Mouse (Mus musculus) lung, embryonic 14.5 days (tissue): ENCODE data around the gene Gaa. TPM values are rescaled to one million over a fixed set of nuclear protein-coding genes. Genes with fewer than 3 reads are reported as not detected.
A peak's percentile ranks its signal among the peaks of the same experiment; 100 is the strongest.

Source experiments
- ATAC-seq: fragments of 200-750 bp; cut with Nextera tagmentation; 2 replicates; pipeline ENCODE4 v1.8.0; 2017; ENCODE audit warnings: mild to moderate bottlenecking, moderate TSS enrichment, moderate library complexity; ENCODE audit not compliant: insufficient read depth
- DNase-seq: peaks from one replicate; pipeline ENCODE4 v3.0.0-alpha.2; 2015
- H3K27ac ChIP-seq: fragments of 300-500 bp; sonication (generic); 2 replicates; pipeline ENCODE4 v1.5.1; 2014; ENCODE audit warnings: low read depth, mild to moderate bottlenecking, moderate library complexity
- H3K27me3 ChIP-seq: fragments of 300-500 bp; sonication (generic); 2 replicates; pipeline ENCODE4 v1.6.1; 2014; ENCODE audit warnings: low read length, control low read depth; ENCODE audit not compliant: insufficient read depth
- H3K36me3 ChIP-seq: fragments of 300-500 bp; sonication (generic); 2 replicates; pipeline ENCODE4 v1.6.1; 2014; ENCODE audit warnings: control low read depth; ENCODE audit not compliant: insufficient read depth
- H3K4me1 ChIP-seq: fragments of 300-500 bp; sonication (generic); 2 replicates; pipeline ENCODE4 v1.6.1; 2014; ENCODE audit warnings: antibody characterized with exemption, control low read depth; ENCODE audit not compliant: insufficient read depth
- H3K4me2 ChIP-seq: fragments of 300-500 bp; sonication (generic); 2 replicates; pipeline ENCODE4 v1.6.1; 2014; ENCODE audit warnings: mild to moderate bottlenecking
- H3K4me3 ChIP-seq: fragments of 300-500 bp; sonication (generic); 2 replicates; pipeline ENCODE4 v1.5.1; 2014; ENCODE audit warnings: low read depth, low read length
- H3K9ac ChIP-seq: fragments of 300-500 bp; sonication (generic); 2 replicates; pipeline ENCODE4 v1.6.1; 2014
- H3K9me3 ChIP-seq: fragments of 300-500 bp; sonication (generic); 2 replicates; pipeline ENCODE4 v1.6.1; 2016; ENCODE audit warnings: low read depth, low read length, control low read depth
- CTCF ChIP-seq: IDR thresholded peaks from 2 replicates; pipeline ENCODE4 v1.5.1; 2016; ENCODE audit warnings: antibody characterized with exemption, low read depth
- WGBS: fragments of 180-500 bp; shearing (Covaris S2); extraction: QIAGEN DNeasy Blood & Tissue Kit; methylation state at CpG from one replicate; pipeline ENCODE4 v1.1.7; 2014; 5-methylcytosine and 5-hydroxymethylcytosine counted together
- polyA plus RNA-seq: library from polyadenylated mRNA; unstranded; fragments of >200 nt; fragmentation: Nextera tagmentation; extraction: Ambion mirVana; gene quantifications from 2 replicates; pipeline ENCODE4 v1.2.1, GENCODE M21; 2014

The Gaa gene
- polyA plus RNA-seq, 1 experiment from 2014 or later: 58.8 TPM

GRCm38 (mm10) chr11:119227591-119227990 is 40.1 kb upstream of the Gaa start:
- DNase-seq (no peak), ATAC-seq (no peak)
- peak overlapping the region; percentile 80 for H3K9ac ChIP-seq
- H3K4me1 ChIP-seq: peaks cover 34% of the 10 kb centered on the region
- 0 out of 2 replicates have a peak overlapping the region, but pooled peaks have one; percentile 46 for H3K27ac ChIP-seq
- H3K27me3 ChIP-seq: no peaks in the 10 kb centered on the region
- peak overlapping the region; percentile 78 for H3K4me3 ChIP-seq
- H3K36me3 ChIP-seq: no peaks in the 10 kb centered on the region
- H3K4me2 ChIP-seq: peak overlapping the region; percentile 100
- WGBS: under 1% methylated on average over 12 of the region's 12 CpGs
- H3K9me3 ChIP-seq: no peaks in the 10 kb centered on the region
- TF ChIP-seq CTCF: no peak

DNA sequence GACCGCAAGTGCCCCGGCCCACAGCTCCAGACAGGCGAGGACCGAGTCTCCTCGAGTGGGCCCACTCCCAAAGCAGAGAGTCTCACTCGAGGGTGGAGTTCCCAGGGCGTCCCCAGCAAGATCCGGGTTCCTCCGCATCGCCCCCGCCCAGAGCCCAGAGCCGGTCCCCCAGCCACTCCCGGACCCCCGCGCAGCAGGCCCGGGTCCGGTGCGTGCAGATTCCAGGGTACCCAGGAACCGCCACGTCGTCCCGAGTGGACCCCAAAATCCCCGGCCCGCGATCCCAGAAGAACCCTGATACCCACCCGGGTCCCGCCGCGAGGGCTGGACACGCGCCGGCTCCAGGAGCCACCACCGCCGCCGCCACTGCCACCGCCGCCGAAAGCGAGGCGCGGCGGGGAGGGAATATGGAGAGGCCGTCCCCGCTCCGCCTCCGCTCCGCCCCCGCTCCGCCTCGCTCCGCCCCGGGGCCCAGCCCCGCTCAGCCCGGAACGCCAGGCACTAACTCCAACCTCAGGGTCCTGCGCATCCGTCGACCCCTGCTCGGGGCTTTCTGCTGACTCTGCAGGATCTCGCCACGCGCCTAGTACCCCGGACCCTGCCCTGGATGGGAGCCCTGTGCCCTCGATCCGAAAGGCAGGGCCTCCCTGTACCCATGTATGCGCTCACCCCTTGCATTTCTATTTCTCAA is 39.5 kb upstream of the Gaa start, which contains the start of the genes Tbc1d16 and Ccdc40:
Tbc1d16 (minus strand) TSS at position 409 of the 691 bp plus-strand sequence.
Ccdc40 (plus strand) TSS at position 482 of the 691 bp plus-strand sequence.
- ATAC-seq: peak; percentile 87

DNA sequence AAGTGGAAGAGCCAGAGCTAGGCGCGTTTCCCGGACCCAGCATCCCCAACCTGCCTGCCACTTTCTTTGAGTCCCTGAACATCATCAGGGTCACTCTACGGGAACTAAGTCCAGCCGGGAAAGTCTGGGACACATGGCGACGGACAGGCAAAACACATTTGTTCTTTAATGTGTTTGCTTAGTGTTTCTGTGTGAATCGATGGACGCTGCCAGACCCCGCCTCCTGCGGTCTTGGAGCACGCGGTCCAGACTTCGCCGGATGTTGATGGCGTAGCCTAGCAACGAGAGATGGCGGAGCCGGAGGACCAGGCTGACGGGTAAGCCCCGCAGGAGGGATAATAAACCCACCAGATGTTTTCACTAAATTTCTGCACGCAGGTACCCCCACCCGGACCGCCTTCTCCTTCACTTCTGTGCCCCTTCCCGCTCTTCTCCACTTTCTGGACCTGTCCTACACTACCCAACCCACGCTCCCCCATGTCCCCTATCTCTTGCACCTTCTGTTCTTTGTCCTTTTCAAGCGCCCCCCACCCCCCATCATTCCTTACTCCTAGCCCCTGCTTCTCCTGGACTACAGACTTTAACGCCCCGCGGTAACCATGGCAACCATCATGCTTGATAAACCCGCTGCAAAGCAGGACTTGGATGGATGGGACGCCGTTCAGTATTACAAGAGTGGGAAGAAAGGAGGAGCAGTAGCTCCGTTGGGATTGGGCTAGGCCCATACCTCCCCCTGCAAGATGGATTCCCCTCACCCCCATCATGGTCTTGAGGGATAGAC is 38.7 kb upstream of the Gaa start:
- Histone ChIP-seq H3K27ac (peak overlapping the region; percentile 46; the same call in 1 of the 2 replicates), H3K9me3 (no peaks in the 10 kb centered on the region), H3K9ac (peak overlapping the region; percentile 80), H3K27me3 (no peaks in the 10 kb centered on the region), H3K4me2 (peak overlapping the region; percentile 100), H3K4me1 (peaks cover 22% of the 10 kb centered on the region), H3K36me3 (no peaks in the 10 kb centered on the region), H3K4me3 (peak overlapping the region; percentile 78)
- peak; percentile 92 for DNase-seq
- 1% methylated on average over 34 of the region's 34 CpGs for WGBS
- TF ChIP-seq CTCF: no peak
- peak; percentile 82 for ATAC-seq

More for the DNA sequence above, 39.5 kb upstream of the Gaa start, which contains the start of the genes Tbc1d16 and Ccdc40:
- peak within 1 kb of the TSS; percentile 100 for H3K4me2 ChIP-seq
- peak within 1 kb of the TSS; percentile 78 for H3K4me3 ChIP-seq
- no peaks in the 10 kb centered on the region for H3K36me3 ChIP-seq
- TF ChIP-seq CTCF: no peak
- peaks cover 28% of the 10 kb centered on the region for H3K4me1 ChIP-seq
- H3K9ac ChIP-seq: peak within 1 kb of the TSS; percentile 80
- WGBS: under 1% methylated on average over 62 of the region's 66 CpGs
- H3K27ac ChIP-seq: peak within 1 kb of the TSS; percentile 46; the same call in 1 of the 2 replicates
- H3K9me3 ChIP-seq: no peaks in the 10 kb centered on the region
- peak; percentile 89 for DNase-seq
- no peaks in the 10 kb centered on the region for H3K27me3 ChIP-seq

DNA sequence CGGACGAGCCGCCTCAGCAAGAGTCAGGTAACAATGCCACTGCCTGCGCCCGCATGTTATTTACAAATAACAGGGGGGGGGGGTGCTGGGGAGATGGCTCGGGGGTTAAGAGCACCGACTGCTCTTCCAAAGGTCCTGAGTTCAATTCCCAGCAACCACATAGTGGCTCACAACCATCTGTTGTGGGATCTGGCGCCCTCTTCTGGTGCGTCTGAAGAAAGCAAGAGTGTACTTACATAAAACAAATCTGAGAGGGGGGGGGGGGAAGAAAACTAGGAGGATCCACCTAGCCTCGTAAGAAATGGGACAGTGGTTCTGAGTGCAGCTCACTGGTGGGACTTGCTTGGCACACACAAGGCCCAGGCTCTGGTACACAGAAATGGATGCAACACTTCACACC is 32.9 kb upstream of the Gaa start:
- no peaks in the 10 kb centered on the region for H3K4me1 ChIP-seq
- no peak overlapping the region for H3K9ac ChIP-seq
- no peak overlapping the region for H3K4me3 ChIP-seq

DNA sequence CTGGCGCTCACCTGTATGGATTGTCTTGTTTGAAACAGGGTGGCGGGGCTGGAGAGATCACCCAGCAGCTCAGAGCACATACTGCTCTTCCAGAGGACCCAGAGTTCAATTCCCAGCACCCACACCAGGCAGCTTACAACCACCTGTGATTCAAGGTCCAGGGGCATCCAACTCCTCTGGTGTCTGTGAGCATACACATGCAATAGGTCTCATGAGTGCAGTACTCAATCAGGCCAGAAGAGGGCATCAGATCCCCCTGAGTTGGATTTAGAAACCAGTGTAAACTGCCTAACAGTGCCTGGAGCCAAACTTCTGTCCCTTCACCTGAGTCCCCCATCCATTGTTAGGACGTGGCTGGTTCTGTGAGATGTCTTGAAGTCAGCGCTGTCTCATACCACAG is 32.1 kb upstream of the Gaa start:
- TF ChIP-seq CTCF: peak; percentile 78
- H3K27ac ChIP-seq: no peak overlapping the region
- no peak overlapping the region for H3K4me2 ChIP-seq
- DNase-seq (peak; percentile 80), ATAC-seq (no peak)
- no peak overlapping the region for H3K9ac ChIP-seq
- no peaks in the 10 kb centered on the region for H3K27me3 ChIP-seq
- 79% methylated on average over 4 of the region's 4 CpGs for WGBS
- H3K9me3 ChIP-seq: no peaks in the 10 kb centered on the region
- H3K4me3 ChIP-seq: no peak overlapping the region
- H3K36me3 ChIP-seq: no peaks in the 10 kb centered on the region
- no peaks in the 10 kb centered on the region for H3K4me1 ChIP-seq

More for the DNA sequence above, 32.9 kb upstream of the Gaa start:
- Histone ChIP-seq H3K27ac (no peak overlapping the region), H3K9me3 (no peaks in the 10 kb centered on the region), H3K36me3 (no peaks in the 10 kb centered on the region), H3K4me2 (no peak overlapping the region), H3K27me3 (no peaks in the 10 kb centered on the region)
- ATAC-seq (no peak), DNase-seq (no peak)
- WGBS: 90% methylated on average over 10 of the region's 10 CpGs
- 0 out of 2 replicates have a peak, but pooled peaks have one; percentile 8 for TF ChIP-seq CTCF

- no peak overlapping the region for H3K27ac ChIP-seq
- no peaks in the 10 kb centered on the region for H3K27me3 ChIP-seq
- no peak overlapping the region for H3K9ac ChIP-seq
- no peak overlapping the region for H3K4me2 ChIP-seq
- no peak for ATAC-seq
- no peaks in the 10 kb centered on the region for H3K4me1 ChIP-seq
- H3K4me3 ChIP-seq: no peak overlapping the region
- 11% methylated on average over 8 of the region's 8 CpGs for WGBS
- H3K9me3 ChIP-seq: no peaks in the 10 kb centered on the region
- no peaks in the 10 kb centered on the region for H3K36me3 ChIP-seq
- DNase-seq: peak; percentile 77
- TF ChIP-seq CTCF: no peak
Measured at GRCm38 (mm10) chr11:119236354-119236753, 31.3 kb upstream of the Gaa start.

DNA sequence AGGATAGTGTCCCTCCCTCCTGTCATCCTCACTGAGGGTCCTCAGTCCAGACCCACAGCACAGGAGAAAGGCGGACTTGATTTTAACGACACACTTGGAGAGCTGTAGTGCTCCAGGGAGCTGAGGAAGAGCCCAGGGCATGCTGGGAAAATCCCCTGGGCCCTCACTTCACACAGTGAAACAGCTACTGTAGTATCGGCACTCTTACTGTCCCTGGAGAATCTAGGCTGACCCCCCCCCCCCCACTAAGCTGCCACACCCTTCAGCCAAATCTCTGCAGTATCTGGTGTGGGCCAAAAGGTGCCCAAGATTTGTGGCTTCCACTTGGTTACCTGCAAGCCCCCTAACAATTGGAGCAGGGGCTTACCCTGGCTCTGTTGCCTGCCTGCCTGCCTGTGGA is 30.7 kb upstream of the Gaa start:
- Histone ChIP-seq H3K27ac (no peak overlapping the region), H3K4me1 (no peaks in the 10 kb centered on the region), H3K9me3 (no peaks in the 10 kb centered on the region), H3K9ac (no peak overlapping the region), H3K27me3 (no peaks in the 10 kb centered on the region), H3K4me2 (no peak overlapping the region), H3K4me3 (no peak overlapping the region), H3K36me3 (no peaks in the 10 kb centered on the region)
- no peak for ATAC-seq
- no peak for TF ChIP-seq CTCF
- WGBS: 57% methylated on average over 3 of the region's 3 CpGs
- no peak for DNase-seq
